Mouse (Mus musculus) kidney, postnatal 0 days (tissue): ENCODE results near the gene Vmn1r15. TPM values are rescaled to one million over a fixed set of nuclear protein-coding genes. Genes with fewer than 3 reads are reported as not detected.

ENCODE experiments used
- ATAC-seq: fragments of 200-750 bp; cut with Nextera tagmentation; replicated peaks from 2 replicates; pipeline ENCODE4 v1.8.0; 2017; ENCODE audit warnings: low read depth, moderate number of reproducible peaks, moderate TSS enrichment, moderate library complexity; ENCODE audit not compliant: low FRiP score
- DNase-seq: peaks from one replicate; pipeline ENCODE4 v3.0.0-alpha.2; 2016; ENCODE audit warnings: low spot score
- H3K27ac ChIP-seq: fragments of 300-500 bp; sonication (generic); 2 replicates; pipeline ENCODE4 v1.5.1; 2014; ENCODE audit warnings: mild to moderate bottlenecking
- H3K27me3 ChIP-seq: fragments of 300-500 bp; sonication (generic); 2 replicates; pipeline ENCODE4 v1.6.1; 2014; ENCODE audit warnings: low read length, mixed read lengths; ENCODE audit not compliant: insufficient read depth
- H3K36me3 ChIP-seq: fragments of 300-500 bp; sonication (generic); 2 replicates; pipeline ENCODE4 v1.6.1; 2014; ENCODE audit warnings: low read length, mixed read lengths; ENCODE audit not compliant: insufficient read depth
- H3K4me1 ChIP-seq: fragments of 300-500 bp; sonication (generic); replicated peaks from 2 replicates; pipeline ENCODE4 v1.6.1; 2014; ENCODE audit warnings: antibody characterized with exemption, low read length, mixed read lengths; ENCODE audit not compliant: insufficient read depth
- H3K4me2 ChIP-seq: fragments of 300-500 bp; sonication (generic); 2 replicates; pipeline ENCODE4 v1.6.1; 2014; ENCODE audit warnings: mild to moderate bottlenecking, low read length, moderate library complexity, mixed read lengths
- H3K4me3 ChIP-seq: fragments of 300-500 bp; sonication (generic); replicated peaks from 2 replicates; pipeline ENCODE4 v1.5.1; 2014; ENCODE audit warnings: low read depth, low read length
- H3K9ac ChIP-seq: fragments of 300-500 bp; sonication (generic); 2 replicates; pipeline ENCODE4 v1.6.1; 2014; ENCODE audit warnings: low read depth, low read length
- H3K9me3 ChIP-seq: fragments of 300-500 bp; sonication (generic); replicated peaks from 2 replicates; pipeline ENCODE4 v1.6.1; 2016; ENCODE audit warnings: low read length, inconsistent platforms, mixed read lengths
- CTCF ChIP-seq: IDR thresholded peaks from 2 replicates; pipeline ENCODE4 v1.5.1; 2016; ENCODE audit warnings: antibody characterized with exemption, low read depth, mild to moderate bottlenecking, moderate library complexity
- WGBS: fragments of 180-500 bp; shearing (Covaris S2); extraction: QIAGEN DNeasy Blood & Tissue Kit; methylation state at CpG from one replicate; pipeline ENCODE4 v1.1.7; 2014; 5-methylcytosine and 5-hydroxymethylcytosine counted together
- polyA plus RNA-seq: library from polyadenylated mRNA; unstranded; fragments of >200 nt; fragmentation: Nextera tagmentation; extraction: Ambion mirVana; gene quantifications from 2 replicates; pipeline ENCODE4 v1.2.1, GENCODE M21; 2015

Gene Vmn1r15
- polyA plus RNA-seq = not detected in 2 replicates

GRCm38 (mm10) chr6:57257652-57258051 lies at the start of gene Vmn1r15:
TSS of gene Vmn1r15 (plus strand) at chr6:57257952.
- Histone ChIP-seq H3K9me3 (no peaks in the 10 kb centered on the region), H3K27me3 (no peaks in the 10 kb centered on the region), H3K4me3 (no peak within 1 kb of the TSS), H3K4me2 (no peak within 1 kb of the TSS), H3K36me3 (no peaks in the 10 kb centered on the region), H3K9ac (no peak within 1 kb of the TSS), H3K4me1 (no peaks in the 10 kb centered on the region), H3K27ac (no peak within 1 kb of the TSS)
- no peak for ATAC-seq
- WGBS = 74% methylated on average over 1 of the region's 1 CpGs
- TF ChIP-seq CTCF = no peak
- no peak for DNase-seq

DNA sequence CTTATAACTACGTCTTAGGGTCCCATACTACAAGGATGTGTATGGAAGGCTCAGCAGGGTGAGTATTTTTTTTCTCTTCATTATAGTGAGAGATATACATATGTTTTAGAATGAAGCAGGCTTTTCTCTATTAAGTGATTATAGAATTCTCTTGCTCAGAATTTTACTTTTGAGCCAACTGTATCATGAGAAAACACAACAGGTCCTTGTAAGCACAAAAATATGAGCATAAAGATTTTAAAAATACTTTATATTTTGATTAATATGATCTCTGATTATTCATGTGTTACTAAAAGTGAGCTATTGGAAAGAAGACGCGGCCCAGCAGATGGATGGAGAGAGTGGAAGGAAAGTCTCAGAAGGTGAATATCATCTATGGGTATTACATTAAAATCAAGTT lies 26.4 kb upstream of the Vmn1r15 start, which contains the start of gene Vmn1r14:
Gene Vmn1r14 (plus strand): TSS at position 301 of the 400 bp plus-strand sequence.
- Histone ChIP-seq H3K9ac (no peak within 1 kb of the TSS), H3K27me3 (no peaks in the 10 kb centered on the region), H3K4me3 (no peak within 1 kb of the TSS), H3K36me3 (no peaks in the 10 kb centered on the region), H3K4me1 (no peaks in the 10 kb centered on the region), H3K27ac (no peak within 1 kb of the TSS), H3K4me2 (no peak within 1 kb of the TSS), H3K9me3 (no peaks in the 10 kb centered on the region)
- no peak for ATAC-seq
- no peak for TF ChIP-seq CTCF
- no peak for DNase-seq
- 96% methylated on average over 3 of the region's 3 CpGs for WGBS

- 75% methylated on average over 2 of the region's 2 CpGs for WGBS
- H3K4me1 ChIP-seq = no peaks in the 10 kb centered on the region
- ATAC-seq (no peak), DNase-seq (no peak)
- TF ChIP-seq CTCF = no peak
- H3K4me3 ChIP-seq = no peak overlapping the region
- H3K9ac ChIP-seq = no peak overlapping the region
- no peak overlapping the region for H3K27ac ChIP-seq
- no peak overlapping the region for H3K4me2 ChIP-seq
- H3K9me3 ChIP-seq = no peaks in the 10 kb centered on the region
- no peaks in the 10 kb centered on the region for H3K27me3 ChIP-seq
- no peaks in the 10 kb centered on the region for H3K36me3 ChIP-seq
Observed at GRCm38 (mm10) chr6:57260990-57261389, 3.2 kb downstream of the Vmn1r15 start.

DNA sequence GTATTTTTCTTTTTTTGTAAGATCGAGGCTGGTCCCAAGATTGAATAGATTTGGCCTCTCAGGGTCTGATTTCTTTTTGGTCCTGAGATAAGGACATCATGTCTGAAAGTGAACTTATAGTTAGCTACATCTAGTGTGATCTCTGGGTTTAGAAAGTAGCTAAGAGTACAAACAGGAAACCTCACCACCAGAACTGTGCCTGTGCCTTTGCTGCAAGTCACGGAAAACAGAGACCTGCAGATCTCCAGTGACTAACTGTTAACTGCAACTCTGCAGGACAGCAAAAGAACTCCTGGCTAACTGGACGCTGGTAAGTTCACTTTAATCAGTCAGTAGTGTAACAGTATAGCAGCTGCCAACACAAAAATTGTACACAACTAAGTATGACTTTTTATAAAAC lies 14.1 kb downstream of the Vmn1r15 start:
- no peaks in the 10 kb centered on the region for H3K4me1 ChIP-seq
- H3K4me3 ChIP-seq = no peak overlapping the region
- TF ChIP-seq CTCF = no peak
- 69% methylated on average over 3 of the region's 3 CpGs for WGBS
- H3K4me2 ChIP-seq = no peak overlapping the region
- no peaks in the 10 kb centered on the region for H3K9me3 ChIP-seq
- DNase-seq (no peak), ATAC-seq (no peak)
- H3K9ac ChIP-seq = no peak overlapping the region
- no peak overlapping the region for H3K27ac ChIP-seq
- no peaks in the 10 kb centered on the region for H3K27me3 ChIP-seq
- H3K36me3 ChIP-seq = no peaks in the 10 kb centered on the region

DNA sequence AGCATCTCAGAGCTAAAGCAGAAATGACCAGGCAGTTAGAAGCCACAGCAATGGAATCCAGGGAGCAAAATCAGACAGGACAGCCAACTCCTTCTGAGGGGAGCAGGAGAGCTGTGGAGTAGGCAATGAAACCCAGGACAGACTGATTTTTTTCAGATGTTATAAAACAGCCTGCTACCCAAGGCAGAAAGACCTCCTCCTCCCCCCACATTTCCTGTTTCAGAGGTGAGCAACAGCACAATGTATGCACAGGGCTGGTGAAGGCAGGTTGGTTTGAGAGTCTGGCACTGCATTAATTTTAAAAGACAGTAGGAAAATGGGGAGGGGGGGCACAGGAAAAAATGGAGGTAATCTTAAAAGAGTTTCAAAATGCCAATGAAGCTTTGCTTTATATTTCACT lies 14.8 kb downstream of the Vmn1r15 start:
- H3K9me3 ChIP-seq = no peaks in the 10 kb centered on the region
- TF ChIP-seq CTCF = no peak
- no peak for DNase-seq
- no peak overlapping the region for H3K9ac ChIP-seq
- H3K36me3 ChIP-seq = no peaks in the 10 kb centered on the region
- H3K4me3 ChIP-seq = no peak overlapping the region
- no peaks in the 10 kb centered on the region for H3K4me1 ChIP-seq
- no peak overlapping the region for H3K4me2 ChIP-seq
- no peaks in the 10 kb centered on the region for H3K27me3 ChIP-seq
- H3K27ac ChIP-seq = no peak overlapping the region
- ATAC-seq = no peak

DNA sequence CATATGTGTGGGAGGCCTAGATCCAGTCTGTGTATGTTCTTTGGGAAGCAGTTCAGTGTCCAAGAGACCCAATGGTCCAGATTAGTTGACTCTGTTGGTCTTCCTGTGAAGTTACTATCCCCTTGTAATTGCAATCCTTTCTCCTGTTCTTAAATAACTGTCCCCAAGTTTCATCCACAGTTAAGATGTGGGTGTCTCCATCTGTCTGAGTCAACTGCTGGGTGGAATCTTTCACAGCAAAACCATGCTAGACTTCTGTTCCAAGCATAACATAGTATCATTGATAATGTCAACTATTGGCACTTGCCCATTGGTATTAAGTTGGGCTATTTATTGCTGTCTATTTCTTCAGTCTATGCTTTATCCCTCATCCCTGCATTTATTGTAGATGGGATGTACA lies 21.2 kb downstream of the Vmn1r15 start:
- no peak overlapping the region for H3K4me2 ChIP-seq
- DNase-seq (no peak), ATAC-seq (no peak)
- H3K36me3 ChIP-seq = no peaks in the 10 kb centered on the region
- no peak overlapping the region for H3K9ac ChIP-seq
- TF ChIP-seq CTCF = no peak
- no peak overlapping the region for H3K27ac ChIP-seq
- no peaks in the 10 kb centered on the region for H3K27me3 ChIP-seq
- H3K4me3 ChIP-seq = no peak overlapping the region
- H3K9me3 ChIP-seq = no peaks in the 10 kb centered on the region
- H3K4me1 ChIP-seq = no peaks in the 10 kb centered on the region

Other genes with a start within 250 kb of the Vmn1r15 start
- gene Vmn1r7, start 232.6 kb upstream of the Vmn1r15 start, polyA plus RNA-seq = not detected in 2 replicates
- not detected in 2 replicates for gene Vmn1r8, start 225.7 kb upstream of the Vmn1r15 start, polyA plus RNA-seq
- gene Vmn1r9, start 191.2 kb upstream of the Vmn1r15 start, polyA plus RNA-seq = not detected in 2 replicates
- not detected in 2 replicates for gene Vmn1r10, start 148.5 kb upstream of the Vmn1r15 start, polyA plus RNA-seq
- gene Vmn1r11, start 124.5 kb upstream of the Vmn1r15 start, polyA plus RNA-seq = not detected in 2 replicates
- gene Vmn1r12, start 101.0 kb upstream of the Vmn1r15 start, polyA plus RNA-seq = not detected in 2 replicates
- not detected in 2 replicates for gene Vmn1r13, start 54.7 kb upstream of the Vmn1r15 start, polyA plus RNA-seq
- gene Vmn1r14, start 26.3 kb upstream of the Vmn1r15 start, polyA plus RNA-seq = not detected in 2 replicates
- gene Vmn1r16, start 71.5 kb downstream of the Vmn1r15 start, polyA plus RNA-seq = not detected in 2 replicates
- gene Vmn1r17, start 105.8 kb downstream of the Vmn1r15 start, polyA plus RNA-seq = not detected in 2 replicates
- not detected in 2 replicates for gene Vmn1r18, start 137.8 kb downstream of the Vmn1r15 start, polyA plus RNA-seq
- not detected in 2 replicates for gene Vmn1r19, start 145.8 kb downstream of the Vmn1r15 start, polyA plus RNA-seq
- gene Vmn1r20, start 171.0 kb downstream of the Vmn1r15 start, polyA plus RNA-seq = not detected in 2 replicates